Mouse (Mus musculus) olfactory bulb, adult 2 months (tissue): ENCODE data around the gene Cntnap2.

Experiments used
- CTCF ChIP-seq: fragments of 200-500 bp; IDR thresholded peaks from 2 replicates; pipeline ENCODE4 v1.5.1; 2012; ENCODE audit warnings: low read depth, mild to moderate bottlenecking, low read length, moderate library complexity; ENCODE audit not compliant: insufficient read depth
- POLR2A ChIP-seq: fragments of 200-500 bp; IDR thresholded peaks from 2 replicates; pipeline ENCODE4 v1.6.1; 2012; ENCODE audit warnings: mild to moderate bottlenecking, low read depth, low read length, moderate library complexity; ENCODE audit not compliant: insufficient read depth

DNA sequence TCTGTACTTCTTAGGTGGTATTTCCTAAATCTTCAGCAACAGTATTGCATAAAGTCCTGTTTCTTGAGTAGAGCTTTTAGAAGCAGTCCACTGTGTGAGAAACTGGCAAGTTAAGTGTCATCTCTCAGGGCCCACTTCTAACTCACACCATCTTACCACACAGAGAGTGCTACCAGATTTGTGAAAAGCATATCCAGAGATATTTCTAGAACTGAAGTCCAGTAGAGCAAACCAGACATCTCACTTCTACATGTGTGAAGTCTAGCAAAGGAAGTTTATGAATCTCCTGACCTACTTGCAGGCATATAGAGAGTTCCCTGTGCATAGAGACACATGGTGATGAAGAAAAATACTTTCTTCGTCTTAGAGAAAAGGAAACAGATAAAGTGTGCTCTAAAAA lies 500.6 kb downstream of the Cntnap2 start:
- TF ChIP-seq POLR2A (no peak), CTCF (no peak)
